Mouse (Mus musculus): Measurements from ENCODE around the gene Zfp804b.
"Not testable (repeated sequence)": the region's sequence is repeated elsewhere in the genome, so short reads cannot be mapped to it uniquely, and the experiment has no call there.

The Zfp804b gene

GRCm38 (mm10) chr5:7344145-7345010 lies at the start of gene Zfp804b:
Gene Zfp804b, minus strand, starts transcription at chr5:7344756.
- peak in 1 of 2 experiments; percentile 10 for DNase-seq (ENCODE audit: low spot score in 2 of 2)

GRCm38 (mm10) chr5:7364616-7365015 lies 20.1 kb upstream of the Zfp804b start:
- not testable (repeated sequence) for DNase-seq (ENCODE audit: low spot score in 2 of 2)

GRCm38 (mm10) chr5:7345011-7345389 lies 444 bp upstream of the Zfp804b start:
- DNase-seq (ENCODE audit: low spot score in 2 of 2) = no peak

- no peak for DNase-seq (ENCODE audit: low spot score in 2 of 2)
Observed at GRCm38 (mm10) chr5:7325594-7325993, 19.0 kb downstream of the Zfp804b start.

GRCm38 (mm10) chr5:7303819-7304218 lies 40.7 kb downstream of the Zfp804b start, which contains the start of gene Tex47:
Gene Tex47, plus strand, starts transcription at chr5:7304119.
- DNase-seq (ENCODE audit: low spot score in 2 of 2) = no peak

- DNase-seq (ENCODE audit: low spot score in 2 of 2) = no peak
Observed at GRCm38 (mm10) chr5:7302969-7303368, 41.6 kb downstream of the Zfp804b start.

- no peak for DNase-seq (ENCODE audit: low spot score in 2 of 2)
Observed at GRCm38 (mm10) chr5:7284336-7284735, 60.2 kb downstream of the Zfp804b start.

GRCm38 (mm10) chr5:7276659-7277455 lies 67.7 kb downstream of the Zfp804b start:
- DNase-seq (ENCODE audit: low spot score in 2 of 2) = no peak

GRCm38 (mm10) chr5:7177589-7177988 lies 167.0 kb downstream of the Zfp804b start:
- DNase-seq (ENCODE audit: low spot score in 2 of 2) = no peak

- DNase-seq (ENCODE audit: low spot score in 2 of 2) = no peak
Observed at GRCm38 (mm10) chr5:7139658-7140057, 204.9 kb downstream of the Zfp804b start.

- DNase-seq (ENCODE audit: low spot score in 2 of 2) = no peak
Observed at GRCm38 (mm10) chr5:7102387-7102786, 242.2 kb downstream of the Zfp804b start.

- no peak for DNase-seq (ENCODE audit: low spot score in 2 of 2)
Observed at GRCm38 (mm10) chr5:7073936-7074631, 270.5 kb downstream of the Zfp804b start.

- no peak for DNase-seq (ENCODE audit: low spot score in 2 of 2)
Observed at GRCm38 (mm10) chr5:7007468-7007867, 337.1 kb downstream of the Zfp804b start.

- no peak for DNase-seq (ENCODE audit: low spot score in 2 of 2)
Observed at GRCm38 (mm10) chr5:6983993-6984392, 360.6 kb downstream of the Zfp804b start.

GRCm38 (mm10) chr5:6934837-6935236 lies 409.7 kb downstream of the Zfp804b start:
- DNase-seq (ENCODE audit: low spot score in 2 of 2) = no peak

- no peak for DNase-seq (ENCODE audit: low spot score in 2 of 2)
Observed at GRCm38 (mm10) chr5:6911290-6911689, 433.3 kb downstream of the Zfp804b start.

GRCm38 (mm10) chr5:6881396-6881795 lies 463.2 kb downstream of the Zfp804b start:
- DNase-seq (ENCODE audit: low spot score in 2 of 2) = no peak

GRCm38 (mm10) chr5:6871566-6871965 lies 473.0 kb downstream of the Zfp804b start:
- DNase-seq (ENCODE audit: low spot score in 2 of 2) = no peak

GRCm38 (mm10) chr5:6870970-6871369 lies 473.6 kb downstream of the Zfp804b start:
- DNase-seq (ENCODE audit: low spot score in 2 of 2) = no peak

GRCm38 (mm10) chr5:6795396-6795795 lies 549.2 kb downstream of the Zfp804b start:
- DNase-seq (ENCODE audit: low spot score in 2 of 2) = no peak

- DNase-seq (ENCODE audit: low spot score in 2 of 2) = no peak
Observed at GRCm38 (mm10) chr5:6769357-6769892, 575.1 kb downstream of the Zfp804b start.

Data from spleen, postnatal 10 days (tissue).